In genomic region chr11:89134211-89134610, GRCm38 (mm10) we compare ENCODE assay signal across 16 mouse cellular contexts.
"Had no signal": no experiment of that assay in that cellular context is flagged by ENCODE, and none has a peak within 500 bp of the region (broad histone marks: within the 10 kb centered on the region; RNA-seq: fewer than 3 reads in every experiment).

No protein-coding gene starts in this region.

- DNase-seq: cerebellum, adult 9-10 months; cerebellum, adult 9-11 months; cerebellum, postnatal 10 days; cerebellum, postnatal 14 days; cerebellum, postnatal 25 days; cerebellum, postnatal 36 days; embryo, embryonic 11 days; forebrain, postnatal 0 days; gastrocnemius, adult 2 months; gastrocnemius, postnatal 10 days; gastrocnemius, postnatal 14 days; gastrocnemius, postnatal 25 days; gastrocnemius, postnatal 36 days; heart, adult 11 months; heart, adult 18-20 months; heart, adult 2 months had no signal
